Mouse (Mus musculus) cerebellum, adult 2 months (tissue): ENCODE measurements at regions not wholly inside any gene's neighbourhood (a gene's known extent, or its start where the extent isn't known, plus 50 kb on each side); places are given as distances from the start of the nearest gene placed in this dataset.

Experiments used
- CTCF ChIP-seq: fragments of 200-500 bp; IDR thresholded peaks from 2 replicates; pipeline ENCODE4 v1.5.1; 2011; ENCODE audit warnings: low read depth, mild to moderate bottlenecking, control low read depth, low read length, moderate library complexity, borderline replicate concordance; ENCODE audit not compliant: insufficient read depth
- POLR2A ChIP-seq: fragments of 200-500 bp; IDR thresholded peaks from 2 replicates; pipeline ENCODE4 v1.6.1; 2011; ENCODE audit warnings: low read length, control low read depth, borderline replicate concordance; ENCODE audit not compliant: insufficient read depth

- TF ChIP-seq CTCF = no peak
- no peak for TF ChIP-seq POLR2A
Observed at GRCm38 (mm10) chr9:47077416-47077815, 78.9 kb downstream of the Gm4791 start.
